Mouse (Mus musculus) CH12.LX (cell line): ENCODE results near the gene Uchl3. TPM values are rescaled to one million over a fixed set of nuclear protein-coding genes. Genes with fewer than 3 reads are reported as not detected.

ENCODE experiments used
- DNase-seq: peaks from one replicate; pipeline ENCODE4 v3.0.0-alpha.2; 2013; ENCODE audit errors: extremely low read depth
- H3K27ac ChIP-seq: 2 replicates; pipeline ENCODE4 v1.5.1; 2012; ENCODE audit warnings: low read depth, mild to moderate bottlenecking, control low read depth, moderate library complexity; ENCODE audit not compliant: insufficient read depth
- H3K27me3 ChIP-seq: replicated peaks from 2 replicates; pipeline ENCODE3; 2012; ENCODE audit warnings: inconsistent platforms
- H3K36me3 ChIP-seq, 2 experiments: replicated peaks in 1 of 2; 2 replicates each; pipeline versions ENCODE3 to v1.6.1; 2012; ENCODE audit warnings: inconsistent platforms in 1 of 2, low read length in 1 of 2, mild to moderate bottlenecking in 1 of 2, mixed read lengths in 1 of 2, moderate library complexity in 1 of 2; ENCODE audit not compliant: control insufficient read depth in 1 of 2, insufficient read depth in 1 of 2
- H3K4me1 ChIP-seq, 2 experiments: 2 replicates each; pipeline ENCODE4 v1.6.1; 2012; ENCODE audit warnings: inconsistent platforms in 1 of 2, moderate library complexity in 1 of 2; ENCODE audit not compliant: insufficient read depth in 2 of 2, control insufficient read depth in 1 of 2
- H3K4me2 ChIP-seq: 2 replicates; pipeline ENCODE4 v1.6.1; 2012; ENCODE audit warnings: low read depth, mild to moderate bottlenecking, control low read depth; ENCODE audit not compliant: poor library complexity, insufficient read depth, severe bottlenecking
- H3K4me3 ChIP-seq, 3 experiments: fragments of 150-350 bp in 1 of 3; sonication (generic) in 1 of 3; replicated peaks in 1 of 3; 2 replicates each; pipeline versions ENCODE3 to v1.5.1; 2011 to 2012; ENCODE audit warnings: low read depth in 2 of 3, low read length in 2 of 3, mild to moderate bottlenecking in 2 of 3, moderate library complexity in 2 of 3, control low read depth in 1 of 3, improper control_type of control experiment in 1 of 3, inconsistent platforms in 1 of 3, mixed read lengths in 1 of 3; ENCODE audit not compliant: poor library complexity in 1 of 3
- H3K79me2 ChIP-seq: replicated peaks from 2 replicates; pipeline ENCODE4 v1.6.1; 2012; ENCODE audit warnings: mild to moderate bottlenecking, moderate library complexity; ENCODE audit not compliant: control insufficient read depth, poor library complexity, insufficient read depth, severe bottlenecking; ENCODE audit errors: extremely low read depth
- H3K9ac ChIP-seq: 2 replicates; pipeline ENCODE4 v1.6.1; 2012; ENCODE audit warnings: low read depth, mild to moderate bottlenecking, control low read depth, moderate library complexity; ENCODE audit not compliant: insufficient read depth
- H3K9me3 ChIP-seq: replicated peaks from 2 replicates; pipeline ENCODE3; 2012; ENCODE audit warnings: low read length, inconsistent platforms, mixed read lengths
- BHLHE40 ChIP-seq: IDR thresholded peaks from 2 replicates; pipeline ENCODE4 v1.6.1; 2011; ENCODE audit warnings: mild to moderate bottlenecking, low read depth, low read length, improper control_type of control experiment
- CHD1 ChIP-seq: IDR thresholded peaks from 2 replicates; pipeline ENCODE4 v1.6.1; 2012; ENCODE audit warnings: low read depth, low read length, improper control_type of control experiment, inconsistent platforms
- CTCF ChIP-seq, 2 experiments: IDR thresholded peaks in 1 of 2; conservative IDR thresholded peaks in 1 of 2; 2 replicates each; pipeline ENCODE4 v1.5.1; 2011 to 2012; ENCODE audit warnings: low read depth in 2 of 2, low read length in 2 of 2, improper control_type of control experiment in 1 of 2, inconsistent platforms in 1 of 2, mild to moderate bottlenecking in 1 of 2, moderate library complexity in 1 of 2
- ELF1 ChIP-seq: IDR thresholded peaks from 2 replicates; pipeline ENCODE4 v1.6.1; 2014; ENCODE audit warnings: low read depth, mild to moderate bottlenecking, inconsistent platforms, low read length, improper control_type of control experiment
- ETS1 ChIP-seq: conservative IDR thresholded peaks from 2 replicates; pipeline ENCODE4 v1.6.1; 2012; ENCODE audit warnings: low read depth, mild to moderate bottlenecking, inconsistent platforms, low read length, improper control_type of control experiment, moderate library complexity
- IRF4 ChIP-seq: IDR thresholded peaks from 2 replicates; pipeline ENCODE4 v1.6.1; 2014; ENCODE audit warnings: low read depth, mild to moderate bottlenecking, inconsistent platforms, low read length, improper control_type of control experiment
- JUN ChIP-seq: IDR thresholded peaks from 2 replicates; pipeline ENCODE4 v1.6.1; 2011; ENCODE audit warnings: low read depth, mild to moderate bottlenecking, low read length, improper control_type of control experiment, moderate library complexity; ENCODE audit not compliant: insufficient read depth
- JUND ChIP-seq: conservative IDR thresholded peaks from 2 replicates; pipeline ENCODE4 v1.6.1; 2011; ENCODE audit warnings: low read depth, low read length, improper control_type of control experiment
- KAT2A ChIP-seq: IDR thresholded peaks from 2 replicates; pipeline ENCODE4 v1.6.1; 2012; ENCODE audit warnings: low read length, improper control_type of control experiment, inconsistent platforms; ENCODE audit not compliant: insufficient replicate concordance
- MAX ChIP-seq: IDR thresholded peaks from 2 replicates; pipeline ENCODE4 v1.6.1; 2011; ENCODE audit warnings: low read length, improper control_type of control experiment
- MEF2A ChIP-seq: IDR thresholded peaks from 2 replicates; pipeline ENCODE4 v1.6.1; 2014; ENCODE audit warnings: low read depth, mild to moderate bottlenecking, inconsistent platforms, low read length, improper control_type of control experiment, borderline replicate concordance
- MXI1 ChIP-seq: IDR thresholded peaks from 2 replicates; pipeline ENCODE4 v1.6.1; 2011; ENCODE audit warnings: mild to moderate bottlenecking, low read depth, low read length, improper control_type of control experiment
- NELFE ChIP-seq: IDR thresholded peaks from 2 replicates; pipeline ENCODE4 v1.6.1; 2011; ENCODE audit warnings: low read depth, low read length, improper control_type of control experiment
- POLR2A ChIP-seq: IDR thresholded peaks from 2 replicates; pipeline ENCODE4 v1.6.1; 2011; ENCODE audit warnings: low read depth, mild to moderate bottlenecking, improper control_type of control experiment, low read length
- RAD21 ChIP-seq: IDR thresholded peaks from 2 replicates; pipeline ENCODE4 v1.6.1; 2011; ENCODE audit warnings: low read depth, mild to moderate bottlenecking, low read length, improper control_type of control experiment, moderate library complexity
- SIN3A ChIP-seq: IDR thresholded peaks from 2 replicates; pipeline ENCODE4 v1.6.1; 2012; ENCODE audit warnings: low read length, improper control_type of control experiment, inconsistent platforms
- SMC3 ChIP-seq: IDR thresholded peaks from 2 replicates; pipeline ENCODE4 v1.6.1; 2011; ENCODE audit warnings: low read depth, low read length, improper control_type of control experiment
- TBP ChIP-seq: conservative IDR thresholded peaks from 2 replicates; pipeline ENCODE4 v1.6.1; 2011; ENCODE audit warnings: low read depth, low read length, improper control_type of control experiment
- UBTF ChIP-seq: IDR thresholded peaks from 2 replicates; pipeline ENCODE4 v1.6.1; 2012; ENCODE audit warnings: low read depth, mild to moderate bottlenecking, inconsistent platforms, low read length, improper control_type of control experiment, moderate library complexity
- USF1 ChIP-seq: IDR thresholded peaks from 2 replicates; pipeline ENCODE4 v1.6.1; 2014; ENCODE audit warnings: low read depth, mild to moderate bottlenecking, inconsistent platforms, low read length, improper control_type of control experiment
- ZC3H11A ChIP-seq: IDR thresholded peaks from 2 replicates; pipeline ENCODE4 v1.6.1; 2012; ENCODE audit warnings: low read depth, mild to moderate bottlenecking, inconsistent platforms, low read length, improper control_type of control experiment
- ZKSCAN1 ChIP-seq: IDR thresholded peaks from 2 replicates; pipeline ENCODE4 v1.6.1; 2012; ENCODE audit warnings: low read depth, inconsistent platforms, low read length, improper control_type of control experiment, borderline replicate concordance
- dilution Hi-C: fragments of 300-500 bp; cut with MboI; formaldehyde crosslinking; loops from 2 replicates; pipeline ENCODE4 v1.14.3; 2020; ENCODE audit warnings: low sequenced_read_pairs; ENCODE audit not compliant: extremely low pct_unique_long_range_greater_than_20kb, extremely low pct_ligation_motif_present
- in situ Hi-C: fragments of 300-500 bp; cut with MboI; formaldehyde crosslinking; loops from 3 replicates; pipeline ENCODE4 v1.14.3; 2019; ENCODE audit warnings: low sequenced_read_pairs, low pct_ligation_motif_present, low pct_unique_long_range_greater_than_20kb, mixed read lengths
- polyA plus RNA-seq: library from polyadenylated mRNA; unstranded; fragments of >175 nt; gene quantifications from 2 replicates; pipeline ENCODE4 v1.2.1, GENCODE M21; 2012; ENCODE audit warnings: low read depth; ENCODE audit not compliant: insufficient read length
- total RNA-seq, 2 experiments: library from RNA; depleted of rRNA; stranded (reverse); fragments of 300-350 nt in 1 of 2; fragments of >200 nt in 1 of 2; gene quantifications; 2 replicates each; pipeline ENCODE4 v1.2.3; 2012 to 2014

Uchl3 gene
- total and polyA plus RNA-seq, 3 experiments: 101 to 326 (median 169) TPM

DNA sequence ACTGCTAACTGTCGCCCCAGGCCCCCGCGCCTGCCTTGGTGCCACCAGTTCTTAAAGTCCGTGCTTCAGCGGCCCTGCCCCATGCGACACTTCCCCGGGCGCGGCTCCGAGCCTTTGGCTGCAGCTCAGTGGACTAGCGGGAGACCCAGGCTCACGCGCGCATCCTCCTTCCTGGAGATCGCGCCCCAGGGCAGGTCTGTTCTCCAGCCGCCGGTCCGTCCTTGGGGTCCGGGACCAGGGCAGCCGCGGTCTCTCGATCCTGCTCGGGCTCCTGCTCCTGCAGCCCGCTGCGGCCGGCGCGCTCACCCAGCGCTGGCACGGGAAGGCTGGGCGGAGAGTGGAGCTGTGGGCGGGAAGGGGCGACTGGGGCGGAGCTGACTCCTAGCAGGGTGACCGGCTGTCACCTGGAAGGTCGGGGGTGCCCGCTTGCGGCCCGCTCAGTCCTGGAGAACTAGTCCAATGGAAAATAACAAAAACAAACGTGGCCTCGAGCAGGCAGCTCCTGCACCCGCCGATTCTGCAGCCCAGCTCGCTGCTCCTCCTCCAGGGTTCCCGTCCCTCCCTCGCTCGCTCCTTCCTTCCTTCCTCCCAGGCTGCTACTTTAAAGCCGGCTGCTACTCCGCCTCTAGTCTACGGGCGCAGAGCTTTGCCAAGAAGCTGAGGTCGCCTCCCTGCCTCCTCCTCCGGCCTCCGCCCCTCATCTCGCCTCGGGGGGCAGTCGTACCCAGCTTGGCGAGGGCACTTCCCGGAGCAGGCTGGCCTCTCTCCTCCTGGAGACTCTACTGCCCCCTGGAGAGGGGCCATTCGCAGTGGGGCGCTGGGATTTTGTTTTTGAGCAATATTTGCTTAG lies 45.0 kb upstream of the Uchl3 start, which contains the start of gene Tbc1d4:
Tbc1d4 (minus strand) TSS at position 673 of the 850 bp plus-strand sequence.
- Histone ChIP-seq H3K27ac (no peak within 1 kb of the TSS), H3K36me3 (peaks cover 0 to 6% of the 10 kb centered on the region in 2 experiments), H3K9ac (peak within 1 kb of the TSS; percentile 38), H3K4me3 (peak within 1 kb of the TSS; percentile 48 to 90 (median 80)), H3K79me2 (no peaks in the 10 kb centered on the region), H3K4me1 (peaks cover 0 to 32% of the 10 kb centered on the region in 2 experiments; a peak in 2 of 4 replicates), H3K9me3 (no peaks in the 10 kb centered on the region), H3K4me2 (peak within 1 kb of the TSS; percentile 69), H3K27me3 (no peaks in the 10 kb centered on the region)
- dilution Hi-C loops: no loop called here
- TF ChIP-seq ZKSCAN1 (no peak), CTCF (conservative IDR thresholded peaks at IDR 0.05 in 1 of 2, IDR thresholded peaks at IDR 0.05 in 1 of 2; ENCODE audit: low read depth in 2 of 2, low read length in 2 of 2) (peak in 1 of 2 experiments; percentile 80; a peak in 2 of 4 replicates), ELF1 (peak; percentile 60), NELFE (0 out of 2 replicates have a peak, but pooled peaks have one; percentile 25), POLR2A (peak; percentile 47; the same call in 1 of the 2 replicates), BHLHE40 (peak; percentile 46), MEF2A (no peak), SIN3A (0 out of 2 replicates have a peak, but pooled peaks have one; percentile 32), UBTF (0 out of 2 replicates have a peak, but pooled peaks have one; percentile 41), RAD21 (peak; percentile 48), TBP (0 out of 2 replicates have a peak, but pooled peaks have one; percentile 16), SMC3 (peak; percentile 59), MXI1 (0 out of 2 replicates have a peak, but pooled peaks have one; percentile 35), ETS1 (no peak)
- in situ Hi-C loops: loop anchor here (5.0 kb wide), 1 partner anchor 96 kb away; no protein-coding TSS in a partner anchor
- DNase-seq: peak; percentile 74

- in situ Hi-C loops: no loop called here
- no peak for DNase-seq
- Histone ChIP-seq H3K9me3 (no peaks in the 10 kb centered on the region), H3K79me2 (no peaks in the 10 kb centered on the region), H3K4me3 (no peak overlapping the region), H3K4me2 (no peak overlapping the region), H3K27me3 (no peaks in the 10 kb centered on the region), H3K36me3 (no peaks in the 10 kb centered on the region), H3K9ac (no peak overlapping the region), H3K27ac (no peak overlapping the region), H3K4me1 (peaks cover 0 to 22% of the 10 kb centered on the region in 2 experiments; a peak in 2 of 4 replicates)
- dilution Hi-C loops: no loop called here
- no peak for TF ChIP-seq JUND
- TF ChIP-seq ZC3H11A: no peak
- TF ChIP-seq MAX: no peak
- no peak for TF ChIP-seq JUN
- TF ChIP-seq IRF4: no peak
- no peak for TF ChIP-seq USF1
- TF ChIP-seq CHD1: no peak
- TF ChIP-seq KAT2A: no peak
These were observed 43.1 kb upstream of the Uchl3 start for GRCm38 (mm10) chr14:101610701-101611100.
